Mouse (Mus musculus): ENCODE measurements around the gene Ttc17.

- TF ChIP-seq EP300 (IDR thresholded peaks at IDR 0.05; ENCODE audit: insufficient read depth, low read depth, low read length) (no peak), CTCF (IDR thresholded peaks at IDR 0.05) (no peak)
These were observed 8.1 kb downstream of the Ttc17 start for GRCm38 (mm10) chr2:94398138-94398970.
